31 mouse cellular contexts compared by ENCODE assay signal in the genomic region with DNA sequence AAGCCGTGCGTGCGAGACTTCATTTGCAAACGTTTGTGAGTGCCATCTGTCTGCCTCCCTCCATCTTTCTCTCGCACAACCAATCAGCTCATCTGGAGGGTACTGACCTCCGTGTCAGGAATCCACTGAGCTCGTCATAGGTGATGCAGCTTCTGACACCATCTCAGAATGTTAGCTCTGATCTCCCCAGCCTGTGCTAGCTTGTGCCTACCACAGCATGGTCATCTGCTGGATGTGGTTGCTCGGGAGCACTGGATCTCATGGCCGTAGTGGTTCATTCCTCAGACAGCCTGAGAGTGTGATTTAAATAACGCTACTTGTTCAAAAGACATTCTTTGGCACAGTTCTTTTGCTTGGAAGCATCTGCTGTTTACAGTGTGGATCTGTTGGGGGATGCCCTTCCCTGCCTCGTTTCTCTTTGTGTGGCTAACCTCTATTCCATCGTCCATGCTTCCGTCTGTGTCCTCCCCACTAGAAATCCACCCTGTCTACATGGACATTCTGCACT.
DNase-seq lines count a peak whose midpoint lies in the region; ATAC-seq lines count a peak whose summit lies in the region.
"Had no signal": no experiment of that assay in that cellular context is flagged by ENCODE, and none has a peak within 500 bp of the region (broad histone marks: within the 10 kb centered on the region; RNA-seq: fewer than 3 reads in every experiment).

No protein-coding gene starts in this region.

- peaks cover 10% of the 10 kb centered on the region for H3K4me1 ChIP-seq in lung, embryonic 15.5 days
- no peaks in the 10 kb centered on the region for H3K4me1 ChIP-seq in liver, embryonic 12.5 days
- H3K4me1 ChIP-seq: heart, embryonic 12.5 days; hindbrain, embryonic 13.5 days; limb, embryonic 15.5 days; midbrain, embryonic 12.5 days had no signal

- H3K27ac ChIP-seq in lung, embryonic 15.5 days = no peak overlapping the region
- H3K27ac ChIP-seq in liver, embryonic 12.5 days = no peak overlapping the region
- H3K27ac ChIP-seq: heart, adult 2 months; hindbrain, embryonic 13.5 days; kidney, postnatal 0 days; limb, embryonic 15.5 days; liver, embryonic 14.5 days; midbrain, embryonic 12.5 days; neural tube, embryonic 12.5 days had no signal

- no peaks in the 10 kb centered on the region for H3K27me3 ChIP-seq in lung, embryonic 15.5 days
- H3K27me3 ChIP-seq in liver, embryonic 12.5 days (replicated peaks) = no peaks in the 10 kb centered on the region
- H3K27me3 ChIP-seq: heart, embryonic 12.5 days; hindbrain, embryonic 13.5 days; limb, embryonic 15.5 days; midbrain, embryonic 12.5 days; neural tube, embryonic 12.5 days had no signal

- no peak overlapping the region for H3K9ac ChIP-seq in lung, embryonic 15.5 days
- H3K9ac ChIP-seq in liver, embryonic 12.5 days = no peak overlapping the region
- H3K9ac ChIP-seq: heart, embryonic 12.5 days; hindbrain, embryonic 13.5 days; limb, embryonic 15.5 days; liver, embryonic 14.5 days; midbrain, embryonic 12.5 days; neural tube, embryonic 12.5 days had no signal

- no peak for DNase-seq in frontal cortex, adult 2 months (ENCODE audit: extremely low spot score in 1 of 2, low spot score in 1 of 2)
- no peak for DNase-seq in lung, adult 18-20 months
- DNase-seq in Muller cell, postnatal 12 days (ENCODE audit: inconsistent ontology term) = peak; percentile 30
- peak; percentile 10 for DNase-seq in brain, adult 2 months (ENCODE audit: low read depth, low spot score)
- DNase-seq: adrenal gland, adult 2 months; adrenal gland, postnatal 36 days; B cell, adult 2 months; cerebellum, adult 2 months; cerebellum, postnatal 14 days; heart, adult 2 months; heart, postnatal 4 days; kidney, adult 8-10 months; kidney, postnatal 4 days; lung, postnatal 14 days; right cerebral cortex, postnatal 25 days; spleen, adult 18-20 months; thymus, adult 18-20 months; thymus, postnatal 25 days had no signal

- H3K9me3 ChIP-seq in lung, embryonic 15.5 days = no peaks in the 10 kb centered on the region
- H3K9me3 ChIP-seq in liver, embryonic 12.5 days (replicated peaks) = no peaks in the 10 kb centered on the region
- H3K9me3 ChIP-seq: heart, embryonic 12.5 days; hindbrain, embryonic 13.5 days; limb, embryonic 15.5 days; midbrain, embryonic 12.5 days; neural tube, embryonic 12.5 days had no signal

- WGBS in lung, embryonic 15.5 days = 39% methylated on average over 13 of the region's 13 CpGs
- 65% methylated on average over 13 of the region's 13 CpGs for WGBS in liver, embryonic 12.5 days (ENCODE audit: insufficient replicate concordance)

- H3K4me3 ChIP-seq in lung, embryonic 15.5 days = no peak overlapping the region
- H3K4me3 ChIP-seq in liver, embryonic 12.5 days = no peak overlapping the region
- H3K4me3 ChIP-seq: heart, adult 2 months; heart, embryonic 12.5 days; hindbrain, embryonic 13.5 days; limb, embryonic 15.5 days; midbrain, embryonic 12.5 days; myocyte; neural tube, embryonic 12.5 days had no signal

- H3K36me3 ChIP-seq in lung, embryonic 15.5 days = no peaks in the 10 kb centered on the region
- H3K36me3 ChIP-seq in liver, embryonic 12.5 days = no peaks in the 10 kb centered on the region
- H3K36me3 ChIP-seq: heart, embryonic 12.5 days; hindbrain, embryonic 13.5 days; limb, embryonic 15.5 days; midbrain, embryonic 12.5 days; neural tube, embryonic 12.5 days had no signal

- peak; percentile 72 for ATAC-seq in frontal cortex, adult (ENCODE audit: low TSS enrichment)
- ATAC-seq in lung, embryonic 15.5 days (ENCODE audit: borderline replicate concordance, extremely low read depth, low FRiP score, low TSS enrichment) = peak; percentile 31; the same call in 1 of the 2 replicates
- no peak for ATAC-seq in liver, embryonic 12.5 days
- ATAC-seq: activated CD4-positive, CD25-positive, alpha-beta regulatory T cell, adult 4 months; intestine, embryonic 16.5 days had no signal

- peak overlapping the region; percentile 25 for H3K4me2 ChIP-seq in lung, embryonic 15.5 days
- no peak overlapping the region for H3K4me2 ChIP-seq in liver, embryonic 12.5 days
- H3K4me2 ChIP-seq: heart, embryonic 12.5 days; hindbrain, embryonic 13.5 days; limb, embryonic 15.5 days; midbrain, embryonic 12.5 days; neural tube, embryonic 12.5 days had no signal

Comparison
In these comparisons a context has a peak if more than half of its experiments do, and no peak if none do; other contexts are left out.
1. DNase-seq: peak in Muller cell, postnatal 12 days (single experiment) and brain, adult 2 months (single experiment); none in frontal cortex, adult 2 months (0 of 2) and lung, adult 18-20 months (0 of 2).